Mouse (Mus musculus) bone marrow macrophage, adult 2 months (primary cell): ENCODE results near the gene Zmym1. TPM values are rescaled to one million over a fixed set of nuclear protein-coding genes. Genes with fewer than 3 reads are reported as not detected.
"Not testable (repeated sequence)": the region's sequence is repeated elsewhere in the genome, so short reads cannot be mapped to it uniquely, and the experiment has no call there.

Experiments
- H3K27ac ChIP-seq: 2 replicates; pipeline ENCODE4 v1.5.1; 2012; ENCODE audit warnings: low read depth, low read length; ENCODE audit not compliant: insufficient read depth
- H3K4me1 ChIP-seq: 2 replicates; pipeline ENCODE4 v1.6.1; 2012; ENCODE audit warnings: low read length; ENCODE audit not compliant: control insufficient read depth, insufficient read depth
- H3K4me3 ChIP-seq: 2 replicates; pipeline ENCODE4 v1.5.1; 2012; ENCODE audit warnings: mild to moderate bottlenecking, low read length, moderate library complexity; ENCODE audit not compliant: insufficient read depth
- CTCF ChIP-seq: IDR thresholded peaks from 2 replicates; pipeline ENCODE4 v1.5.1; 2012; ENCODE audit warnings: low read depth, mild to moderate bottlenecking, low read length, moderate library complexity
- POLR2A ChIP-seq: IDR thresholded peaks from 2 replicates; pipeline ENCODE4 v1.6.1; 2012; ENCODE audit warnings: mild to moderate bottlenecking, low read depth, low read length, borderline replicate concordance
- polyA plus RNA-seq: library from polyadenylated mRNA; stranded (reverse); fragments of >200 nt; gene quantifications from 2 replicates; pipeline ENCODE4 v1.2.4, GENCODE M21; 2012; ENCODE audit not compliant: missing spikeins, insufficient read depth, insufficient read length

Zmym1 gene
- polyA plus RNA-seq, 1 experiment, result 13.2 TPM

GRCm38 (mm10) chr4:127027228-127028190, 33.4 kb downstream of the Zmym1 start:
- Histone ChIP-seq H3K4me1 (peaks cover 8% of the 10 kb centered on the region), H3K4me3 (no peak overlapping the region), H3K27ac (no peak overlapping the region)
- TF ChIP-seq CTCF (no peak), POLR2A (no peak)

GRCm38 (mm10) chr4:127026826-127027225, 34.1 kb downstream of the Zmym1 start:
- Histone ChIP-seq H3K4me1 (peaks cover 8% of the 10 kb centered on the region), H3K27ac (no peak overlapping the region), H3K4me3 (no peak overlapping the region)
- TF ChIP-seq CTCF (no peak), POLR2A (no peak)

- H3K4me3 ChIP-seq, result peak overlapping the region; percentile 98
- H3K4me1 ChIP-seq, result peaks cover 8% of the 10 kb centered on the region
- TF ChIP-seq POLR2A (no peak), CTCF (no peak)
- no peak overlapping the region for H3K27ac ChIP-seq
Observed at GRCm38 (mm10) chr4:127024240-127024639, 36.7 kb downstream of the Zmym1 start.

GRCm38 (mm10) chr4:127023201-127023600, 37.8 kb downstream of the Zmym1 start:
- Histone ChIP-seq H3K27ac (no peak overlapping the region), H3K4me1 (peaks cover 8% of the 10 kb centered on the region), H3K4me3 (peak overlapping the region; percentile 98)
- TF ChIP-seq CTCF, result no peak
- TF ChIP-seq POLR2A, result no peak

GRCm38 (mm10) chr4:127021989-127022626, 38.8 kb downstream of the Zmym1 start:
- Histone ChIP-seq H3K4me3 (peak overlapping the region; percentile 98), H3K27ac (peak overlapping the region; percentile 90), H3K4me1 (peaks cover 5% of the 10 kb centered on the region)
- TF ChIP-seq POLR2A (no peak), CTCF (no peak)

- Histone ChIP-seq H3K4me3 (peak within 1 kb of the TSS; percentile 98), H3K4me1 (peaks cover 4% of the 10 kb centered on the region), H3K27ac (peak within 1 kb of the TSS; percentile 97)
- TF ChIP-seq POLR2A, result peak; percentile 81
- no peak for TF ChIP-seq CTCF
Observed at GRCm38 (mm10) chr4:127021151-127021945, 39.6 kb downstream of the Zmym1 start, which contains the start of gene Sfpq. Gene Sfpq (plus strand): TSS chr4:127021324.

GRCm38 (mm10) chr4:127020411-127021150, 40.4 kb downstream of the Zmym1 start:
- peak overlapping the region; percentile 43 for H3K4me3 ChIP-seq
- no peak for TF ChIP-seq CTCF
- TF ChIP-seq POLR2A, result no peak
- peaks cover 4% of the 10 kb centered on the region for H3K4me1 ChIP-seq
- H3K27ac ChIP-seq, result 0 out of 2 replicates have a peak overlapping the region, but pooled peaks have one; percentile 17

GRCm38 (mm10) chr4:127016366-127016765, 44.6 kb downstream of the Zmym1 start:
- Histone ChIP-seq H3K27ac (no peak overlapping the region), H3K4me3 (no peak overlapping the region), H3K4me1 (no peaks in the 10 kb centered on the region; the same call in 1 of the 2 replicates)
- TF ChIP-seq POLR2A (no peak), CTCF (no peak)

GRCm38 (mm10) chr4:127015294-127015993, 45.5 kb downstream of the Zmym1 start:
- Histone ChIP-seq H3K27ac (peak overlapping the region; percentile 79), H3K4me3 (peak overlapping the region; percentile 59)
- not testable (repeated sequence) for H3K4me1 ChIP-seq
